Mouse (Mus musculus) lung, postnatal 36 days (tissue): ENCODE data around the gene Cog8.
A peak's percentile ranks its signal among the peaks of the same experiment; 100 is the strongest.
"Not testable (repeated sequence)": the region's sequence is repeated elsewhere in the genome, so short reads cannot be mapped to it uniquely, and the experiment has no call there.

Experiments used
- DNase-seq: peaks from one replicate; pipeline ENCODE4 v3.0.0; 2022; ENCODE audit warnings: mixed read lengths

Cog8 gene

DNA sequence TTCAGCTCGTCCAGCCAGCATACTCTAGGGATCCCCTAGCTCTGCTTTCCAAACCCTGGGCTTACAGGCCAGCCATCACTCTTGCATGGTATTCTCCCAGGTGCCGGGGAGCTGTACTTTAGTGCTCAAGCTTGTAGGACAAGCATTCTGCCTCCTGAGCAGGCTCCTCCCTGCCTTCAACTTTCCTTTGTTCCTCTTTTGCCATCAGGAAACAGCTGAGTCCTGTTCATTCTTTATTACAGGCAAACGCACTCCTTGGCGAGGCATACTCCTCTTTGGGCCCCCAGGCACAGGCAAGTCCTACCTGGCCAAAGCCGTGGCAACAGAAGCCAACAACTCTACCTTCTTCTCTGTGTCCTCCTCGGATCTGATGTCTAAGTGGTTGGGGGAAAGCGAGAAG, 15.9 kb downstream of the Cog8 start:
- DNase-seq: no peak

DNA sequence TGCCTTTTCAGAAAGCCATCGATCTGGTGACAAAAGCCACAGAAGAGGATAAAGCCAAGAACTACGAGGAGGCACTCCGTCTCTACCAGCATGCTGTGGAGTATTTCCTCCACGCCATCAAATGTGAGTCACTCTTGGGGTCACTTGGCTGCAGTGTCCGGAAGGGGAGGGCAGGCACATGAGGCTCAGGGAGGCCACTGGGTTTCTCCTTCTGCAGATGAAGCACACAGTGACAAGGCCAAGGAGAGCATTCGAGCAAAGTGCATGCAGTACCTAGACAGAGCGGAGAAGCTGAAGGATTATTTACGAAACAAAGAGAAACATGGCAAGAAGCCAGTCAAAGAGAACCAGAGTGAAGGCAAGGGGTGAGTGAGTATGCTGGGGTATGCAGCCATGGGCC, 19.9 kb downstream of the Cog8 start:
- no peak for DNase-seq

DNA sequence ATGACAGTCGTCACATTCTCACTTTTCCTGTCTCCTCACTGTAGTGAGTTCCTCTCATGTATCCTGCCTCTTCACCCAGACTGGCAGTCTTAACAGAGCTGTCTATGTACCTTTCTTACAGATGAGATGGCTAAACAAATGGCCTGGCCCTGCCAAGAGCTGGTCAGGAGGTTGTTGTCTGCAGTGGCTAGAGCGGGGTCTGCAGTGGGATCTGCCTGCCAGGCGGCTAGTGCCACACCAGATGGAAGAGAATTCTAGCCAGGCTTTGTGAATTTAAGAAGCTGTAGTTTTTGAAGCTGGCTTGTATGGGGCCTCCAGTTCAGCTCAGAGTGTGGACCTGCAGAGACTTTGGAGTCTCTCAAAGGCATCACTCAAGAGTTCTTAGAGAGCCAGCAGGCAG, 20.8 kb downstream of the Cog8 start:
- no peak for DNase-seq

DNA sequence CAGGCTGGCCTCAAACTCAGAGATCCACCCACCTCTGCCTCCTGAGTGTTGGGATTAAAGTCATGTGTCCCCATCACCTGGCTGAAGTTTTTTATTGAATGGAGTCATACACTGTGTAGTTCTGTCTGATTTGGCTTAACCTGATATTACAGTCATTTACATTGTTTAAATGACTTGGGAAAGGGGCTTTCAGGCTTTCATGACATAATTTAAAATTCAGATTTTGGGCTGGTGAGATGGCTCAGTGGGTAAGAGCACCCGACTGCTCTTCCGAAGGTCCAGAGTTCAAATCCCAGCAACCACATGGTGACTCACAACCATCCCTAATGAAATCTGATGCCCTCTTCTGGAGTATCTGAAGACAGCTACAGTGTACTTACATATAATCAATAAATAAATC, 22.9 kb downstream of the Cog8 start:
- DNase-seq: not testable (repeated sequence)

DNA sequence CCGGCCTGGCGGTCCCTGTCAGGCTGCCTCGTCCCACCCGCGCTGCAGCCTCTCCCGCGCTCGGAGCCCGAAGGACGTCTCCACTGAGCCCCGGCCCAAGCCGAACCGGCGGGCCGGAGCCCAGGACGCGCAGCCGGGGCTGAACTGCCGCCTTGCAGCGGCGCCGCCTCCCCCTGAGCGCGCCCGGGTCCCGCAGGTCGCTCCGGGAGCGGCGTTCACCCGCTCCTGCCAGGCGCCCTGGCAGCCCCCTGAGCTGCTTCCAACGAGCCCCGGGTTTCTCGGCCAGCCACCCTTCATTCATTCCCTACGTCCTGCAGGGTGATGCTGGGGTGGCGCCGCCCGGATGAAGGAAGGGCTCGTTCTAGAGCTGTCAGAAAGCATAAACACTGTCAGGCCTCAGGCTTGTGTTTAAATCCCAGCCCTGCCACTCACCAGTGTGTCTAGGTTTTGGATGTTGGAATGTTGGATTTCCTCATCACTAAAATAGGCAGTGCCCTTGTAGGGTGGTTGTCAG, 24.9 kb downstream of the Cog8 start:
- DNase-seq: peak; percentile 20

DNA sequence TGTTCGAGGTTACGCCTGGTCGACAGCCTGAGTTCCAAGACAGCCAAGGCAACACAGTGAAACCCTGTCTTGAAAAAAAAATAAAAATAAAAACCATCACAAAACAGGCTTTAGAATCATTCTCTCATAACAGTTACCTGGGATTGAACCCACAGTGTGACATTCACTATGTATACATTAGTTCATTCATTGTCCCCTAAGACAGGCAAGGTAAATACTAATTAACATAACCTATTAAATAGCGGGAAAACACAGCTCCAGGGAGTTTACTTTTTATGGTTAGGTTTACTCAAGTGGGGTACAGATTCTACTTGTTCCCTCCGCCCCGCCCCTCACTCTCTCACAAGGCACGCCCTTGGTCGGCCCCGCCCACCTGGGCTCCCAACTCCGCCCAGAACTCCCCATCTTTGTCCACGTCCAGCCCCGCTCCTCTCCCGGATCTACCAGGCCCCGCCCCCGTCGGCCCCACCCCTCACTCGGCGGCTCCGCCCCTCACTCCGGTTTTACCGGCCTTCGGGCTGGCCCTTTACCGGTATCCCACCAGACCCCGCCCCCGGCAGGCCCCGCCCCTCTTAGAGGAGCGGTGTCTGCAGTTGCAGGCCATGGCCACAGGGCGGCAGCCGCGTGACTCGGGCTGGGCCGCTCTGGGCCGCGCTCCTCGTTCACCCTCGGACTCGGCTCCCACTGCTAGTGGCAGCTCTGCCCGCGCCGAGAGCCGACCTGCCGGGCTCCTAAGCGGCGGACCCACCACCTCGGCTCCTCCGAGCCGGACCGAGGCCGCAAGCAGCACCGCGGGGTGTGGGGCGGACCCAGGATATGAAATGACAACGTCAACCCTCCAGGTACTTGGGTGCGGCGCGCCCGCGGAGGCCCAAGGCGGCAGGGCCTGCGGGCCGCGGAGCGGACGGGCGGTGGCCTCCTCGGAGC, 25.6 kb downstream of the Cog8 start, which contains the start of gene Vps4a:
Gene Vps4a (plus strand): TSS at position 573 of the 927 bp plus-strand sequence.
- peak; percentile 98 for DNase-seq

DNA sequence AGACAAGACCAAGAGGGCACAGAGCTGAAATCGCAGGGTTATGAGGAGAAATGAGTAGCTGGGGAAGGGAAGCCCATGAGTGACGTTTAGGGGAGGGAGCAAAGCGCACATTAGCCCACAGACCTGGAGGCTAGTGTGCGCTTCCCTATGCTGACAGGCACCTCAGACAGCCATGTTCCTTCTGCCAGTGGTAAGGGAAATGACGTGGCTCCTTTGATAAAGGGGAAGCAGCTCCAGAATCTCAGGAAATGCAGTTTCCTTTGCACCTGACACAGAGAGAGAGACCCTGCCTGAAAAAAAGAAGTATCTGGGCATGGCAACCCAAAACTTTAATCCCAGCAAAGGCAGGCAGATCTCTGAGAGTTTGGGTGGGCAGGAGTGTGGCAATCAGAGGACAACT, 26.4 kb downstream of the Cog8 start:
- DNase-seq: no peak

DNA sequence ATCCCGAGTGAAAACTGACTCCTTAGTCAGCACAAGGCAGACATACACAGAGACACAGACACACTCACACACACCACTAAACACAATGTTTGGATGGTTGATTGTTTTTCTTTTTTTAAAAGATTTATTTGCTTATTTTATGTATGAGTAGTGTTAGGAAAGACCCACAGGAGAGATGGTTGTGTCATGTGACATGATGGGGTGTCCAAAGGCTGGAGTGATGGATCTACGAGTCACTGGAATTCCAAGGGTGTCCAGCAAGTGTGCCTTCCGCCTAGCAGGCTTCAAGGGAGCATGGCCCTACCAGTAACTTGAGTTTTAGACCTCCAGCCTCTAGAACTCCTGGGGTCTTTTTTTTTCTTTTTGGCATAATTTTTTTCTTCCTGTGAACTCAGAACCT, 27.2 kb downstream of the Cog8 start:
- DNase-seq: no peak

DNA sequence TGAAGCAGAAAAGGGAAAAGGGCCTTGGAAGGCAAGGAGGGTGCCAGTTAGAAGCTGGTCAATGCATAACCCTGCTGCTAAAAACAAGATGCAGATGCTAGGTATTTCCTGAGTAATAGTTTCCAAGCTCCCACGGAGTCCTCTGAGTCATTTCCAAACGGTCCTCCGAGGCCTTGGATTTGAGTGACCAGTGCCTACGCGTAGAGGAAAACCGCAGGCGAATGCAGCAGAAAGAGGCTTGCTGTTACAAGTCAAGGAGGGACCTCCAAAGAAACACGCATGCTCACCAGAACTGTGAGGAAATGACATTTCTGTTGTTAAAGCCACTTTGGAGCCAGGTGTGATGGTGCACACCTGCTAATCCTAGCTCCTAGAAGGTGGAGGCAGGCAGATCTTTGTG, 33.0 kb downstream of the Cog8 start:
- no peak for DNase-seq

DNA sequence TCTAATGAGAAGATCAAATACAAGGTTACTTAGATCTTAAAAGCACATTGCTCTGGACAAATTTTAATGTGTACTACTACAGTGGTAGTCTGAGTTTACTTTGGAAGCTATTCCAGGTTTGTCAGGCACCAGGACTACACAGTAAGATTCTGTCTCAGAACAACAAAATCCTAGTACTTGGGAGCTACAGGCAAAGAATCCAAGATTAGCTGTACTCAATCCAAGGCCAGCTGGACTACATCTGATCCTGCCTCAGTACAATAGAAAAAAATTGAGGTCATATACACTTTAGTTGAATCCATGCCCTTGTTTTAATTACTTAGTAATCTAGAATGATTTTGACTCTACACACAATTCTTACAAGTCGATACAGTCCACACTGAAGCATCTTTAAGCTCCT, 41.6 kb downstream of the Cog8 start:
- DNase-seq: no peak

DNA sequence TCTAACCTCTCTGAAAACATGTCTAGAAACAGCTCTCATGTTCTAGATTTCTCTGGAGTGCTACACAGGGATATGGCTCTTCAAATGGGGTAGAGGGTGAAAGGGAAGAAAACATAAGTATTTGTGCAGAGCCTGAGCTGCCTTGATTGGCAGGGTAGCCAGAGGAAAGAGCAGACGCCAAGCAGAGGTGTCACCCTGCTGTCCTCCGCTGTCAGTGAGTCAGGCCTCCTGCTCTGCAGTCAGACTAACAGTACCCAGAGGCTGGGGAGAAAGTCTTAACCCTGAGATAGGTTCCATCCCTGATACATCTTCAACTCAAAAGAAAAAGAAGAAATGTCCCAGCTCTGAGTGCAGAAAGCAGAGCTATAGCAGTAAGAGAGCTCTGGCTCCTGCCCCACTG, 43.8 kb downstream of the Cog8 start:
- DNase-seq: no peak

DNA sequence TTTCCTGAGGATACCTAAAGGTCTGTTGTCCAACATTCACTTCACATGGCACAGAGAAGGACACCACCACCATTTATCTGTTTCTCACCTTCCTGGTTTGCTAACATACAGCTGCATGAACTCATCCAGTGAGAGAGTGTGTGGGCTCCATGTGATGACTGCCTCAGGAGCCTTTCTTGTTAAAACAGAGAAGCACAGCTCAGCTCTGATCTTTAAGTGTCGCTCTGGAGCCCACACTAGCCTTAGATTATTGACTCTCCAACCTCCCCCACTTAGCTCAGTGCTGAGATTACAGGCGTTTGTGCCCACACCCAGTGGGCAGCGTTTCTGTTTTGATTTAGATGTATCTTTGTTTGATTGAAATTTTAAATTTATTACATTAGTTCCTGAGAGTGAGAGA, 48.7 kb downstream of the Cog8 start:
- DNase-seq: no peak

DNA sequence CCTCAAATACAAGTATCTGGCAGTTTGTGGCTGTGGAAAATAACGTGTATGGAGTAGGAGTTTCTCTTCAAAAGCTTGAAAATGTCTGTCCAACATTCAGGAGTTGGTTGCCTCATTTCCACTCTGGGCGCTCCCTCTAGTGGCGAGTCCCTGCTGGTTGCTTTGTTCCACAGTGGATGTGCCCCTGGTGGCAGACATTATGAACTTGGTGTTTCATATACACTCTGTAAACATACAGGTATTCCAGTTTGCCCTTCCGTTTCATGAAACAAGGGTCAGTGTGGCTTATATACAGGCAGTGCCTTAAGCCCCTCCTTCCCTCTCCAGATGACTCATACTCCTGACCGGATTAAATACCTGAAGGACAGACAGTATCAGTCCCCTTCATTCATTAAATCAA, 54.0 kb downstream of the Cog8 start:
- peak; percentile 96 for DNase-seq

DNA sequence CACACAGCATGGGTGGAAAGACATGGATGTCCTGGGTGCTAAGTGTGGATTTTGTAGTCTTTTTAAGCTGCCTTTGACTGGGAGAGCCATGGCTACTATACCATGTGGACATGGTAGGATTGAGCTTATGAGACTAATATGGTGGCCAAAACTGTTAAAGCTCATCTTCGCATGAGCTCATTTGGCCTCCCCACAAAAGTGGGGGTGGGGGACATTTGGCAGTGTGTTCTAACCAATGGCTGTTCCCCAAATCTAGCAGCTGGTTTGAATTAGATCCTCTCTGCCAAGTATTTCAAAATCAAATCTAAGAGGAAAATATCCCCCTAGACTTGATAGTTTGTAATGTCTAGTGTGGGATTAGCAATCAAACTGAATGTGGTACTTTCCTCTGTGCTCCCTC, 57.4 kb downstream of the Cog8 start:
- DNase-seq: peak; percentile 38

DNA sequence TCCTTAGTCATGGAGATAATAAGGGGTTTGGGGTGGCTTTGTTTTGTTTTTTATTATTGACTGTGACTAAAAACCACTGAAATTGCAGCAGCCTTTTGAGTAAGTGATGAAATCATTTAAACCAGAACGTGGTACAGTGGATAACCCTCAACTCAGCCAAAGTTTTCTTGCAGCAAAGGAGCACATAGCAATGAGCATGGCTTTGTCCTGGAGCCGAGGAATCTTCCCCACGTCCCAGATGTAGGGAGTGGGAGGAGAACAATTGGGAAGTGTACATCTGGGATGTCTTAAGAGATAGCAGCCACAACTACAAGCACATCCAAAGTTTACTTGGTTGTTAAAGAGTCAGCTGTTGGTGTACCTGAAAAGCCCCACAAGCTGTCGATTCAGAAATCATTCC, 59.1 kb downstream of the Cog8 start:
- DNase-seq: no peak

DNA sequence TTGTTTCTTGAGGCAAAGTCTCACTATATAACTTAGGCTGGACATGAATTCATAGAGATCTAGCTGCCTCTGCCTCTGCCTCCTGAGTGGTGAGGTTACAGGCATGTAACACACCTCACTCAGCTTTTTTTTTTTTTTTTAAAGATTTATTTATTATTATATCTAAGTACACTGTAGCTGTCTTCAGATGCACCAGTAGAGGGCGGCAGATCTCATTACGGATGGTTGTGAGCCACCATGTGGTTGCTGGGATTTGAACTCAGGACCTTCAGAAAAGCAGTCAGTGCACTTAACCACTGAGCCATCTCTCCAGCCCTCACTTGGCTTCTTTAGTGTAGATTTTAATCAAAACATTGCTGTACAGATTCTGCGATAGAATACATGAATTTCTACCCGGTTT, 60.1 kb downstream of the Cog8 start:
- DNase-seq: peak; percentile 21
